Mouse (Mus musculus): Measurements from ENCODE around the gene Scamp2. TPM values are rescaled to one million over a fixed set of nuclear protein-coding genes. Genes with fewer than 3 reads are reported as not detected.

Gene Scamp2
- polyA plus RNA-seq (2014; fragmentation: Illumina TruSeq; extraction: RNeasy Lipid Tissue Mini Kit (QIAGEN cat#74804); ENCODE audit: low read depth, low replicate concordance), result 4.7 TPM

DNA sequence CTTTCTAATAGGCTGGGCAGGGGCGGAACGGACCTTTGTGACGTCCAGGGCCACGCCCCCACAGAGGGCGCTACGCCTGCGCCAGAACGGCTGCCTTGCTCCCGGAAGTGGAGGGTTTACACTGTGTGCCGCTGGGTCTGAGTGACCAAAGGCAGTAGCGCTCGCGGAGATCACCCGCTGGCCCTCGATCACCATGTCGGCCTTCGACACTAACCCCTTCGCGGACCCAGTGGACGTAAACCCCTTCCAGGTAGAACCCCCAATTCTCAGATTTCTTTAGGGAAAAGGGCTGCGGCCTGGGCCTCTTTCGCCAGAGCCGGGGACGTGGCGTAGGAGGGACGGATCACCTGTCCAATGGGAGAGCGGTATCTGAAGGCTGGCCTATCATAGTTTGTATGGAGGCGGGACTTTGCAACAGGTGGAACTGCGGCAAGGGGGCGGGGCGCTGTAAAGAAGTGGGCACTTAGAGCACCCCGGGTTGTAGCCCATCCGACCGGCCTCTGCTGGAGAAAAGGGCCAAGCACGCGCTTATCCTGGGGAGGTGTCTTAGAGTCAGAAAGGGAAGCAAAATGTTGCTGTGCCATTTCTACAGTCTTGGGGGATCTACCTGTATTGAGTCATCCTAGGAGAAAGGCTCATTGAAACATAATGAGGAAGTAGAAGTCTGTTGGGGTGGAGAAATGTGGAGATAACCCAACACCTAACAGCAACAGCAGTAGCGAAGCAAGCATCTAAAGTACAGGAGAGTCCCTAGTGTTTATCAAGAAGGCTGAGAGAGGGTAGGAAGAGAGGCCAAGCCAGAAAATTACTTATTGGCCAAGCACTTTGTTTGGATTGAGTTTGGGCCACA lies at the start of gene Scamp2:
TSS of gene Scamp2 (plus strand) at position 83 of the 850 bp plus-strand sequence.

DNA sequence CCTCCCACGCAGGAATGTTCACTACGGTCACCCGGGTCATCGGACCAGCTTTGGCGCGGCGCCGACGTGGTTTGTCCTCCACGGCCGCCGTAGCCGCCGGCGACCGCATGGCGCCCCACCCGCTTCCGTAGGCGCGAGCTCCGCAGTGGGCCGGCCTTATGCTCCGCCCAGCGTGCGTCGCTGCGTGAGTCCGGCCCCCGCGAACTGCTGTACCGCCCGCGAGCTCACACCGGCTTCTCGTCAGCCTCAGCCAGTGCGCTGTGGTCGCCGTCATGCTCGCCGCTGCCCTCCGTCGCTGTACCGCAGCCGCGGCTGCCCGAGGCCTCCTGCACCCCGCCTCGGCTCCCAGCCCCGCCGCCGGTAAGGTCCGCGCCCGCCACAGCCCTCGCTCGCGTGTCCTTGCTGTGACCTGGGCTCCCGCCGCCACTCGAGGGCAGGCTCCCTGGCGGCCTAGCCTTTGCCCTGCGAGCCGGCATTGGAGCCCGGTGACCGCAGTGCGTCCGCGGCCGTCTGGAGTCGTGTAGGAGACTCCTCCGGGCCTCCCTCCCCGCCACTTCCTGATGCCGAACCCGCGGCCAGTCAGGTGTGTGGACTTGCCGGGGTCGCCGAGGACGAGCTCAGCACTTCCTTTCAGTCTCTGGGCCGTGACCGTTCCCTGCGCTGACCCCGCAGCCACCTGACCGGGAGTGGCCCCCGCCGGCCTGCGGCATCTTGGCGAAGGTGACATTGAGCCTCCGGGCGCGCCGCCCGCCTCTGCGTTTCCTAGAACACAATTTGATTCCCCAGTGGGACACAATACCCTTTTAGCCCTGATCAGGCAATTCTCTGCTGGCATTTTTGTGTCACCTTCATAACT lies 39.5 kb upstream of the Scamp2 start, which contains the start of gene Cox5a:
TSS of gene Cox5a (plus strand) at position 219 of the 856 bp plus-strand sequence.

DNA sequence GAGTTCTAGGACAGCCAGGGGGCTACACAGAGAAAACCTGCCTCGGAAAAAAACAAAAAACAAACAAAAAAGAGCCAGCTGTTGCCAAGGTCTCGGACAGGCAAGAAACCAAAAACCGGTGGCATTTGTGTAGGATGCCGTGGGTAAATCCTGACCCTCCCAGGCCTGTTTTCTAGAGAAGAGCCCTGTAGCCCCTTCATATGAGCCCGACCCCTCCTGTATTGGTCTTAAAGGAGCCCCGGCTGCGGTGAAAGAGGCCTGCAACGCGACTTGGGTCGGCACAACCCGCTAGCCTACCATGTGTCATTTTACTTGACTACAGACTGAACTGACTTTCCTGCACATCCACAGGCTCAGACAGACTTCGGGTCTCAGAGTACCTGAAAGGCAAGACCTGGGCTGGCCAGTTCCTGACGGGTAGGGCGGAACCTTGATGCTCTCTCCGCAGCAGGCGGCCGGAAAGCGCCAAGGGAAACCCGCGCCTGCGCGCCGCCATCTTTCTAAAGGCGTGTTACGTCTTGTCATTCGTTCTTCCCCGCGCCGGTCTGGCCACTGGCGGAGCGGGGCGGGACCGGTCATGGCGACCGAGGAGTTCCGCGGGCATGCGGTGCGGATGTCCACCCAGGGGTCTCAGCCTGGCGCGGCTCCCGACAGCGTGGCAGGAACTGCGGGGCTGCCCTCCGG lies 23.6 kb upstream of the Scamp2 start, which contains the start of gene Fam219b:
TSS of gene Fam219b (plus strand) at position 485 of the 684 bp plus-strand sequence.

DNA sequence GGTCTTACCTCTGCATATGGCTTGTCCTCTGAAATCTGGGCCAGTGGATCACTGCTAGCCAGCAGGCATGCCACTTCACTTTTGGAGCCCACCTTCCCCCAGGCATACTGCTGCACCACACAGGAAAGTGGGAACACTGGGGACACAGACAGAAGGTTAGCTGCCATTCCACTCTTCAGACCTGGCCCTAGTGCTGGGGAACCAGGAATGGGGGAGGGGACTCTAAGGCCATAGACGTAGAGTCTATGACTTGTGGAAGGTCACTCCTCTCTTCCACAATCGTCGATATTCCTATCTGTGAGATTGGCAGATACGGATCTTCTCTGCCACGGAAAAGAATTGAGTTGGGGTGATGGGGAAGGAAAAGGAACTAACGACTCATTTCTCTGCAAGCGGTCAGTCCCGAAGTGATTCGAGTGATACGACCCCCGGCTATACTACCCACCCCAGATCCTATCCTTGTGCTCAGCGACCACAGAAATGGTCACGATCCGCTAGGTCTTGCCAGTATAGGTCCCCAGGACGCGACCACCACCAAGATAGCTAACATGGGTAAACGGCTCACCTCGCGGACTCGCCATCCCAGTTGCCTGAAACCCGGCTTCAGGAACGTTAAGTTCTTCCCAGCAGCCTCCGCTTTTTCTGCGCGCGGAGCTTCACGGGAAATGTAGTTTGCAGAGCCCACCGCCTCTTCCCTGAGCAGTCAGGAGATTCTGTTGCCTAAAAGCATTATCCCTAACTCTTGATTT lies 8.4 kb upstream of the Scamp2 start, which contains the start of gene Mpi:
TSS of gene Mpi (minus strand) at position 625 of the 749 bp plus-strand sequence.

DNA sequence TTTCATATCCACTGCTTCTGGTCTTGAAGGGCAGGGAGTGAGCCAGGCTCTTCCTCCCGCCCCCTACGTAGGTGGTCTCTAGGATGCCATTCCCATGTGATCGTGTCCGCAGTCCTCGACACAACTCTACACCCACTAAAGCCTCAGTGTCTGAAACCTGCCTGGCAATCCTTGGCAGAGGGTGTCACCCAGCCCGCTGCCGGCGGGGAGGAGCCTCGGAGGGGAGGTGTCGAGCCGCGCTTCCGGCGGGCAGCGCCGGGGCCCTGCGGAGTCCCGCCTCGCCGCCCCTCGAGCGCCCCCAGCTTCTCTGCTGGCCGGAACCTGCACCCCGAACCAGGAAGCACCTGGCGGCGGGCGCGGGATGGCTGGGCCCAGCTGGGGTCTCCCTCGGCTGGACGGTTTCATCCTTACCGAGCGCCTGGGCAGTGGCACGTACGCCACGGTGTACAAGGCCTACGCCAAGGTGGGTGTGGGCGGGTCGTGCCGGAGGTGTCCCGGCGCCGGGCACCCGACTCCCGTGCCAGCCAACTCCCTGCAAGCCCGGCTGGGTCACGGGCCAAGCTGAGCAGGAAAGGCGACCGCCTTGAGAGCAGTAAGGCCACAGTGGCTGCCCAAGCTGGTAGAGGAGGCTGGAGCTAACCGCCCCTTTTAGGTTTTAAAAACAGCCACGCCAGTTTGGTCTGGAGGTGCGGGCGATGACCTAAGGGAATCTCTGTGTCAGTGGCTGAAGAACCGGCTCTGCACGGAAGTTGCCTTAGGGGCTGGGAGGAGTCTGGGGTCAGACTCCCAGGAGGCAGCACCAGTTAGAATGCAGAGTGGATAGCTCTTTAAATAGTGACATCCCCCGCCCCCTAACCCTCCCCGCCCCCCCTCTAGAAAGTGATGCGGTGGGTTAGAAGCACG lies 28.7 kb downstream of the Scamp2 start, which contains the start of gene Ulk3:
TSS of gene Ulk3 (plus strand) at position 229 of the 903 bp plus-strand sequence.

DNA sequence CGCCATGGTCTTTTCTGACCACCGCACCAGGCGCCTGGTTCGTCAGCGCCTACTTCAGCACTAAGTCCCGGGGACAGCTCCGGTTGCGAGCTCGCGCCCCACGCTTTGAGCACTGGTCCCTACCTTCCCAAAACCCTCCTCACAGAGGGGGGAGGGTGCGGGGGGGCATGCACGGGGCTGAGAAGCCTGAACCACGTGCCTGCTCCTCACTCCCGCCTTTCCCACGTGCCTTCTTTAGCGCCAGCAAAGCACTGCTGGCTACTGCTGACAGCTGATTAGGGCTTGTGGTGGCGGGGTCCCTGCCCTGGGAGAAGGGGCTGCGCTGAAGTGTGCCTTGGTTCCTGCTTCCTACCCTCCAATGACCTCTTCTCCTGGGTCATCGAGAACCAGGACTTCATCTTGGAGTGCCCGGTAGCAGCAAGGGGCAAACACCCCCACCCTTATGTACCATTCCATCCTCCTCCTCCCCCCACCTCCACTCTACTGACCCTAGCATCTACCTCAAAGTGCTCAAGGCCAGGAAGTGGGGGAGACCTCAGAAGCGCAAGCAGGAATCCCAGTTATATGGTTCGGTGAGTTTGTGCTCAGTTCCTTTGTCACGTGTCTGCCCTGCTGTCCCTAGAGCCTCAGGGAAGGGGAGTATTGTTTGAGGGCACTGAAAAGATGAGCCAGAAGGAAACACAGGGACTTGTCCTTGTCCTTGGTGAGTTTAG lies 45.6 kb downstream of the Scamp2 start, which contains the start of gene Cplx3:
TSS of gene Cplx3 (minus strand) at position 143 of the 713 bp plus-strand sequence.

DNA sequence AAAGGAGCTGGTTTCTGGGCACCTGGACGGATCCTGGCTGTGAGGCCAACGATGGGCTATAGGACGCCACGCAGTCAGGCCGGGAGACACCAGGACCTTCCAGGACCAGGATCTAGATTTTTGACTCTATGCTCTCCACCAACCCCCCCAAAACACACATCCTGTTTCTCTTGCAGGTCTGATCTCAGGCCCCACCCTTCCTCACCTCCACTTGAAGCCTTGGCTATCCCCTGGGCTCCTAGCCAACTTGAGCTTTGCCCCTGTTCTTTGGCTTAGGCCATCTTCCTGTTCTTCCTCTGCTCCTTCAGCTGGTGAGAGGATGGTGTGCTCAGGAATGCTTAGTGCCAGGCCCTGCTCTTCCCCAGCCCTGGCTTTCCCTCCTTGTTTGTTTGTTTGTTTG lies 59.9 kb downstream of the Scamp2 start, which contains the start of gene Lman1l:
TSS of gene Lman1l (minus strand) at position 101 of the 400 bp plus-strand sequence.

Other genes with a start within 250 kb of the Scamp2 start
- gene Ppcdc, start 120.8 kb upstream of the Scamp2 start, polyA plus RNA-seq (2014; fragmentation: Illumina TruSeq; extraction: RNeasy Lipid Tissue Mini Kit (QIAGEN cat#74804); ENCODE audit: low read depth, low replicate concordance), result 10.6 TPM
- gene Scamp5, start 92.9 kb upstream of the Scamp2 start, polyA plus RNA-seq (2014; fragmentation: Illumina TruSeq; extraction: RNeasy Lipid Tissue Mini Kit (QIAGEN cat#74804); ENCODE audit: low read depth, low replicate concordance), result 3.3 TPM
- gene Rpp25, start 56.9 kb upstream of the Scamp2 start, polyA plus RNA-seq (2014; fragmentation: Illumina TruSeq; extraction: RNeasy Lipid Tissue Mini Kit (QIAGEN cat#74804); ENCODE audit: low read depth, low replicate concordance), result not detected
- gene Cox5a, start 39.7 kb upstream of the Scamp2 start, polyA plus RNA-seq (2014; fragmentation: Illumina TruSeq; extraction: RNeasy Lipid Tissue Mini Kit (QIAGEN cat#74804); ENCODE audit: low read depth, low replicate concordance), result 732 TPM
- 2.8 TPM for gene Fam219b, start 23.4 kb upstream of the Scamp2 start, polyA plus RNA-seq (2014; fragmentation: Illumina TruSeq; extraction: RNeasy Lipid Tissue Mini Kit (QIAGEN cat#74804); ENCODE audit: low read depth, low replicate concordance)
- gene Mpi, start 8.2 kb upstream of the Scamp2 start, polyA plus RNA-seq (2014; fragmentation: Illumina TruSeq; extraction: RNeasy Lipid Tissue Mini Kit (QIAGEN cat#74804); ENCODE audit: low read depth, low replicate concordance), result 4.0 TPM
- 2.8 TPM for gene Ulk3, start 28.5 kb downstream of the Scamp2 start, polyA plus RNA-seq (2014; fragmentation: Illumina TruSeq; extraction: RNeasy Lipid Tissue Mini Kit (QIAGEN cat#74804); ENCODE audit: low read depth, low replicate concordance)
- gene Cplx3, start 45.3 kb downstream of the Scamp2 start, polyA plus RNA-seq (2014; fragmentation: Illumina TruSeq; extraction: RNeasy Lipid Tissue Mini Kit (QIAGEN cat#74804); ENCODE audit: low read depth, low replicate concordance), result not detected
- not detected for gene Lman1l, start 59.8 kb downstream of the Scamp2 start, polyA plus RNA-seq (2014; fragmentation: Illumina TruSeq; extraction: RNeasy Lipid Tissue Mini Kit (QIAGEN cat#74804); ENCODE audit: low read depth, low replicate concordance)
- gene Csk, start 92.7 kb downstream of the Scamp2 start, polyA plus RNA-seq (2014; fragmentation: Illumina TruSeq; extraction: RNeasy Lipid Tissue Mini Kit (QIAGEN cat#74804); ENCODE audit: low read depth, low replicate concordance), result 4.0 TPM
- gene Cyp1a2, start 122.8 kb downstream of the Scamp2 start, polyA plus RNA-seq (2014; fragmentation: Illumina TruSeq; extraction: RNeasy Lipid Tissue Mini Kit (QIAGEN cat#74804); ENCODE audit: low read depth, low replicate concordance), result 231 TPM
- gene Cyp1a1, start 127.0 kb downstream of the Scamp2 start, polyA plus RNA-seq (2014; fragmentation: Illumina TruSeq; extraction: RNeasy Lipid Tissue Mini Kit (QIAGEN cat#74804); ENCODE audit: low read depth, low replicate concordance), result 0.74 TPM
- gene Edc3, start 147.6 kb downstream of the Scamp2 start, polyA plus RNA-seq (2014; fragmentation: Illumina TruSeq; extraction: RNeasy Lipid Tissue Mini Kit (QIAGEN cat#74804); ENCODE audit: low read depth, low replicate concordance), result 2.6 TPM
- 24.1 TPM for gene Clk3, start 204.9 kb downstream of the Scamp2 start, polyA plus RNA-seq (2014; fragmentation: Illumina TruSeq; extraction: RNeasy Lipid Tissue Mini Kit (QIAGEN cat#74804); ENCODE audit: low read depth, low replicate concordance)

All from liver, adult 10 weeks (tissue).